Mouse (Mus musculus): ENCODE results near the gene a.
"Not testable (repeated sequence)": the region's sequence is repeated elsewhere in the genome, so short reads cannot be mapped to it uniquely, and the experiment has no call there.

The a gene

GRCm38 (mm10) chr2:154986609-154987008, 195.4 kb downstream of the a start:
- peak; percentile 8 for DNase-seq (ENCODE audit: low read depth, low spot score)

GRCm38 (mm10) chr2:154991411-154991810, 200.2 kb downstream of the a start:
- peak; percentile 58 for DNase-seq (ENCODE audit: low read depth, low spot score)

- DNase-seq (ENCODE audit: low read depth, low spot score), result no peak
These were observed 200.9 kb downstream of the a start for GRCm38 (mm10) chr2:154992083-154992482.

DNA sequence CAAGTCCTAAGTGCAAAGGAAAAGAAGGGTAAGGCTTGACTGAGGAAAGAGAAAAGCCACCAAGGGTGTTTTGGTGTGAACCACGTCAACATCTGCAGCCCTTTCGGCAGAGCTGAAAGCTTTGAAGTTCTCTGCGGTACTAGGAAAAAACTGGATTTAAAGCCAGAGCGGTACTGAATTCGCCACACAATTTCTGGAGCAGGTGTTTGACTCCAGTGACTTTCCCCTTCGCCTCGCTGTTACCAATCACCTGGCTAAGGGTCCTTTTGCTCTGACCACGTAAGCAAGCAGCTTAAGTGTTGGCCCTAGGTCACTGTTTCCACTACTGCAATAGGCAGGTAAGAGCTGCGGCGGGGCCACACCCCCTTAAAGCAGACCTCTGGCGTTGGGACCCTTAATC, 214.3 kb downstream of the a start:
- DNase-seq (ENCODE audit: low read depth, low spot score), result no peak

GRCm38 (mm10) chr2:155011086-155011656, 220.0 kb downstream of the a start:
- DNase-seq (ENCODE audit: low read depth, low spot score), result peak; percentile 18

DNA sequence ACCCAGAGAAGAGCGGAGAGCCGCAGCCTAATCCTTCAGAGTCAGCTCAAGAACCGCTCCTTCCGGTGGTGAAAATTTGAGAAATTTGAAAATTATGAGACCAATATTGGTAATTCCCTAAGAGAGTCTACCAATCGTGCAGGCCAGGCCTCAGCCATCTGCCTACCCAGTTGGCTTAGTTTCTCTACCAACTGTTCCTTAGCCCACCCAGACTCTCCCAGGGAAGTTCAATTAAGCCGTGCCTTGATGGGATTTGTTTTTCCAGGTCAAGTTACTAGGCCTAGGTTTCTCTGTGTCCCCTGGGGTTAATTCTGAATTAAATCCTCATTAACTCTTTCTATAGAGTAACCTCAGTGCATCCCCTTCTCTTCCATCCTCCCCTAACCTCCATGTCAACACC, 221.8 kb downstream of the a start:
- no peak for DNase-seq (ENCODE audit: low read depth, low spot score)

GRCm38 (mm10) chr2:155016751-155017150, 225.5 kb downstream of the a start:
- not testable (repeated sequence) for DNase-seq (ENCODE audit: low read depth, low spot score)

- peak; percentile 25 for DNase-seq (ENCODE audit: low read depth, low spot score)
These were observed 227.1 kb downstream of the a start, which contains the start of gene Gm14226 for GRCm38 (mm10) chr2:155018251-155018755. Gene Gm14226, plus strand, starts transcription at chr2:155018266.

GRCm38 (mm10) chr2:155018762-155019641, 227.8 kb downstream of the a start:
- peak; percentile 79 for DNase-seq (ENCODE audit: low read depth, low spot score)

DNA sequence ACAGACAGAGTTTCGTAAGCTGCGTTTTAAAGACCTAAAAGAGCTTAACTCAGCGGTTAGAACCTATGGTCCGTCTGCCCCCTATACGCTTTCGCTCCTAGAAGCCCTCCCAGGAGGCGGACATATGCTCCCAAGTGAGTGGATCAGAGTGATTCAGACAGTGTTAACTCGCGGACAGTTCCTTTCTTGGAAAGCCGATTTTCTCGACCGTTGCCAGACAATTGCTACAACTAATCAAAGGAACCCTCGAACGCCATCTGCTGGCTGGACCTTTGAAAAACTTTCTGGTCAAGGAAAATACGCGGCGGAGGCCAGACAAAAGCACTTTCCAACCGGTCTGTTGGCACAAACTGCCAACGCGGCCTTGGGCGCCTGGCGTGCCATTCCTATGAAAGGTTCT, 228.5 kb downstream of the a start:
- DNase-seq (ENCODE audit: low read depth, low spot score), result peak; percentile 84

DNA sequence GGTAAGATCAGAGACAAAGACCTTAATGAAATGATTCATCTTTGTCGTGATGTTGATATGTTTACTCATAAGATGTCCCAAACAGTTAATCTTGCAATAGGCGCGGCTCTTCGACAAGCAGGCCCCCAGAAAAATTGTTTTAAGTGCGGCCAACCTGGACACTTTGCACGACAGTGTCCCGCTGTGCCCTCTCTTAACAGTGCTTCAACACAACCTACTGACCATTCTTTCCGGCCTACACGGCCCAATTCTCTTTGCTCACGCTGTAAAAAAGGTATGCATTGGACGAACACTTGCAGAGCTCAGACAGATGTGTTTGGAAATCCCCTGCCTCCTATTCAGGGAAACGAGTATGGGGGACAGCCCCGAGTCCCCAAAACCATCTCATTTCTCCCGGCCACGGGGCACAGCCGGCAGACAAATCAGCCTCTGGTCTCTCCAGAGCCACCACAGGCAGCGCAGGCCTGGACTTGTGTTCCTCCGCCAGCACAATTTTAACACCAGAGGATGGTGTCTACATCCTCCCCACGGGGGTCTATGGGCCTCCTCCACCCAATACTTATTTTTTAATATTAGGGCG, 229.1 kb downstream of the a start:
- not testable (repeated sequence) for DNase-seq (ENCODE audit: low read depth, low spot score)

GRCm38 (mm10) chr2:155030831-155031230, 239.6 kb downstream of the a start:
- no peak for DNase-seq (ENCODE audit: low read depth, low spot score)

DNA sequence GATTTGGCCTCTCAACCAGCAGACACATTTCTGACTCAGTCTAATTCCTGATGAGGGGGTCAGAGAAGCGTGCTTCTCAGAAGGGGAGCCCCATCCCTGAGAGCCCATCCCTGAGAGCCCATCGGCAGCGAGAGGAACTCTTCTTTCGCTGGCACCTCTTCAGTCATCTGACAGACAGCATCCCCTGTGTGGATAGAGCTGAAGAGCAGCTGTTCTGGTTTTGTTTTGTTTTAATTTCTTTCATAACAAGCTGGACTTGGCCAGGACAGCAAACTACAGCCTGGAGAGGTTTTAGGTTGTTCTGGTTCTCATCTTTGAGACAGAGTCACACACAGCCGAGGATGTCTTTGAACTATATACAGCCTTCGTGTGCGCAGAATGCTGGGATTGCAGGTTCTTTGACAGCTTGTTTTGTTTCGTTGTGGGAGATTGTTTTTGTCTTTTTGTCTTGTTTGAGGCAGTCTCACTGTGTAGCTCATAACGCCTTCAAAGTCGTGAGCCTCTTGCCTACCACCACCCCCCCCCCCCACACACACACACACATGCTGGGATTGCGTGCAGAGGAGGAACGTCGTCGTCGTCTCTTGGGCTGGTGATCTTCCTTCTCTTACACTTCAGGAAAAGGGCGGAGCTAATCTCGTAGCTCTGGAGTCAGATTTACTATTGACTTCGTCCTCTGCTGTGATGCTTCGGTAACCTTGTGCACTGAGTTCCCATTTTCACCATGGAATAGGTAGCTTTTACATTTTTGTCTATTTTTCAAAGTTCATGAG, 241.9 kb downstream of the a start:
- peak; percentile 34 for DNase-seq (ENCODE audit: low read depth, low spot score)

DNA sequence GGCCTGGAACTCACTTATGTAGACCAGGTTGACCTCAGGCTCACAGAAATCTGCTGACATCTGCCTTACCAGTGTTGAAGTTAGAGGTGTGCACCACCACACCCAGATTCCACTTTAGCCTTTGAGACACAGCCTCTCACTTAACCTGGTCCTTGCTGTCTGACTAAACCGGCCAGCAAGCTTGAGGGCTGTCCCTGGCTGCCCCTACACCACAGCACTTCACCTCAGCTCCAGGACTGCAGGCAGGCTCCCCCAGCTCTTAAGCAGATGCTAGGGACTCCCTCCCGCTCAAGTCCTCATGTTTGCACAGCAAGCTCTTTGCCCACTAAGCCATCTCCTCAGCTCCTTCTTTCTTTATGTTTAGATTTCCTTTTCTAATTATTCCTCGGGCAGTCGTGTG, 248.8 kb downstream of the a start:
- no peak for DNase-seq (ENCODE audit: low read depth, low spot score)

- no peak for DNase-seq (ENCODE audit: low read depth, low spot score)
These were observed 253.3 kb downstream of the a start for GRCm38 (mm10) chr2:155044542-155044941.

DNA sequence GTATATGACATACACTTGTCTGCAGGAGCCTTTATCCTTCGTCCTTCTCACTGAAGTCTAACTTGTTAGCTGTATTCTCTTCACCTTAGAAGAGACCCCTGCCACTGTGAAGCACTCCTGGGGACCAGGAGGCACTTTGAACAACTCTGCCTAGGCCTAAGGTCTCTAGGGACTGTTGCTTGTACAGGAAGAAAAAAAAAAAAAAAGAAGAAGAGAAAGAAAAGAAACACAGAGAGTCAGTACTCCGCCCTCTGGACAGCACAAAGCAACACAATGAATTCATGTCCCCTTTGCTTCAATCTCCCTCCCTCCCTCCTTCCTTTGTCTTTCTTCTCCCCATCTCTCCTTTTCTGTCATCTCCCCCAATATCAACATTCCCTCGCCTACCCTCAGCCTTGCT, 253.9 kb downstream of the a start:
- DNase-seq (ENCODE audit: low read depth, low spot score), result no peak

- peak; percentile 17 for DNase-seq (ENCODE audit: low read depth, low spot score)
These were observed 255.6 kb downstream of the a start for GRCm38 (mm10) chr2:155046803-155047202.

DNA sequence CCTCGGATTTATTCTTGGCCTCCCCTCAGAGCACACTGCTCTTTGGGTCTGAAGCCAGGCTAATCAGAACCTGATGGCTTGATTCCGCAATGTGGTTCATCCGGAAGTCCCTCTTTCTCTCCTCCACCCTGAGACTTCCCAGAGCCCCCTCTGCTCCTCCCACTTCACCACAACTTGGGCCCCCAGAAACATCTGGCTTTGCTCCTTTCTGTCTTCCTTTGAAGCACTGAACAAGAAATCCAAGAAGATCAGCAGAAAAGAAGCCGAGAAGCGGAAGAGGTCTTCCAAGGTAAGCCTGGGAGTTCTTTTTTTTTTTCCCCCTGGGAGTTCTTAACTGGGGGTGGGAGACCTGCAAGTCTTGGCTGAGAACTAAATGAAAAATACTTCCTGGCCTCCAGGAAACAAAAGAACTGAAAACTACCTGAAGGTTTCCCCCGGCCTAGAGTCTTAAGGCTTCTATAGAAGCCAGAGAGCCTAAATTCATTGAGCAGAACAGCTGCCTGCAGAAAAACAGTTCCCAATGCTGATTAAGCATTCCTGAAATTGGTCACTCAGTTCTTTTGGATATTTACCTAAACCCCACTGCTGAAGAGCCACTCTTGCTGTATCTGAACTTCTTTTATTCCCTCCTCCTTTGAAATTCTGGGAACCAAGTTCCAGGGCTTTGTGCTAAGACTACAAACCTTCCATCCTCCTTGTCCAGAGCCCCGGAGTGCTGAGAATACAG, 256.4 kb downstream of the a start:
- no peak for DNase-seq (ENCODE audit: low read depth, low spot score)

GRCm38 (mm10) chr2:155050108-155050503, 258.9 kb downstream of the a start:
- no peak for DNase-seq (ENCODE audit: low read depth, low spot score)

- DNase-seq (ENCODE audit: low read depth, low spot score), result peak; percentile 98
These were observed 259.5 kb downstream of the a start for GRCm38 (mm10) chr2:155050504-155051236.

Data from CD4-positive, CD25-positive, alpha-beta regulatory T cell, adult 2 months (primary cell).